Mouse (Mus musculus): ENCODE measurements around the gene Adamts9.

The Adamts9 gene

GRCm38 (mm10) chr6:92804254-92804971 is 138.9 kb downstream of the Adamts9 start:
- DNase-seq (ENCODE audit: low spot score) = no peak

GRCm38 (mm10) chr6:92803213-92803612 is 140.1 kb downstream of the Adamts9 start:
- DNase-seq (ENCODE audit: low spot score) = no peak

GRCm38 (mm10) chr6:92802421-92802820 is 140.9 kb downstream of the Adamts9 start:
- DNase-seq (ENCODE audit: low spot score) = no peak

GRCm38 (mm10) chr6:92801462-92801861 is 141.8 kb downstream of the Adamts9 start:
- DNase-seq (ENCODE audit: low spot score) = no peak

GRCm38 (mm10) chr6:92793804-92794203 is 149.5 kb downstream of the Adamts9 start:
- DNase-seq (ENCODE audit: low spot score) = no peak

- peak; percentile 78 for DNase-seq (ENCODE audit: low spot score)
Observed at GRCm38 (mm10) chr6:92787376-92787712, 155.9 kb downstream of the Adamts9 start.

- no peak for DNase-seq (ENCODE audit: low spot score)
Observed at GRCm38 (mm10) chr6:92786701-92787375, 156.5 kb downstream of the Adamts9 start.

- no peak for DNase-seq (ENCODE audit: low spot score)
Observed at GRCm38 (mm10) chr6:92784782-92785181, 158.5 kb downstream of the Adamts9 start.

GRCm38 (mm10) chr6:92781446-92781845 is 161.8 kb downstream of the Adamts9 start:
- no peak for DNase-seq (ENCODE audit: low spot score)

GRCm38 (mm10) chr6:92779935-92780205 is 163.4 kb downstream of the Adamts9 start:
- DNase-seq (ENCODE audit: low spot score) = no peak

- peak; percentile 56 for DNase-seq (ENCODE audit: low spot score)
Observed at GRCm38 (mm10) chr6:92779140-92779934, 164.0 kb downstream of the Adamts9 start.

- DNase-seq (ENCODE audit: low spot score) = no peak
Observed at GRCm38 (mm10) chr6:92776356-92776755, 166.9 kb downstream of the Adamts9 start.

GRCm38 (mm10) chr6:92762372-92762771 is 180.9 kb downstream of the Adamts9 start:
- no peak for DNase-seq (ENCODE audit: low spot score)

GRCm38 (mm10) chr6:92759616-92760015 is 183.7 kb downstream of the Adamts9 start:
- no peak for DNase-seq (ENCODE audit: low spot score)

GRCm38 (mm10) chr6:92755826-92756225 is 187.5 kb downstream of the Adamts9 start:
- no peak for DNase-seq (ENCODE audit: low spot score)

- no peak for DNase-seq (ENCODE audit: low spot score)
Observed at GRCm38 (mm10) chr6:92752737-92753136, 190.6 kb downstream of the Adamts9 start.

GRCm38 (mm10) chr6:92749420-92749819 is 193.9 kb downstream of the Adamts9 start:
- no peak for DNase-seq (ENCODE audit: low spot score)

- no peak for DNase-seq (ENCODE audit: low spot score)
Observed at GRCm38 (mm10) chr6:92743605-92744004, 199.7 kb downstream of the Adamts9 start.

GRCm38 (mm10) chr6:92737116-92737515 is 206.2 kb downstream of the Adamts9 start:
- DNase-seq (ENCODE audit: low spot score) = no peak

- no peak for DNase-seq (ENCODE audit: low spot score)
Observed at GRCm38 (mm10) chr6:92733651-92734050, 209.6 kb downstream of the Adamts9 start.

- DNase-seq (ENCODE audit: low spot score) = no peak
Observed at GRCm38 (mm10) chr6:92728514-92728913, 214.8 kb downstream of the Adamts9 start.

GRCm38 (mm10) chr6:92728084-92728483 is 215.2 kb downstream of the Adamts9 start:
- DNase-seq (ENCODE audit: low spot score) = peak; percentile 43

GRCm38 (mm10) chr6:92727351-92727986 is 215.8 kb downstream of the Adamts9 start:
- DNase-seq (ENCODE audit: low spot score) = no peak
